Mouse (Mus musculus) cerebellum, adult 2 months (tissue): Measurements from ENCODE around the gene Ergic1.

Source experiments
- CTCF ChIP-seq: fragments of 200-500 bp; IDR thresholded peaks from 2 replicates; pipeline ENCODE4 v1.5.1; 2011; ENCODE audit warnings: low read depth, mild to moderate bottlenecking, control low read depth, low read length, moderate library complexity, borderline replicate concordance; ENCODE audit not compliant: insufficient read depth
- POLR2A ChIP-seq: fragments of 200-500 bp; IDR thresholded peaks from 2 replicates; pipeline ENCODE4 v1.6.1; 2011; ENCODE audit warnings: low read length, control low read depth, borderline replicate concordance; ENCODE audit not compliant: insufficient read depth

DNA sequence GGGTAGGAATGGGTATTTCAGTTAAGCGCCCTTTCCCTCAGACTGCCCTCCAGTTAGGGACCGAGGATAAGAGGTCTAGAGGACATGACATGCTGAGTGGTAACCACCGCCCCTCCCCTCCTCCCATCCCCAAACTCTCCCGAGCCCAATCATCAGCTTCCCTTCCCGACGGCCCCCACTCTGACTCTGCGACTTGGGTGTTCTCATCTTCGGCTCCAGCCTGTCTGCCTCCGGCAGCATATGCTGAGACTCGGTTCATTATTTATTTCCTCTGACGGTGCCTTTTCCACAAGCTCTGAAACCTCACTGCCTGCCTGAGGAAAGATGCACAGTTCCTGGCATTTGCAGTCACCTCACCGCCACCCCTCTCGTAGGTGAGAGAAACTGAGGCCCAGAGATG lies 86.0 kb downstream of the Ergic1 start:
- TF ChIP-seq POLR2A (no peak), CTCF (no peak)
